Mouse (Mus musculus): ENCODE measurements at regions not wholly inside any gene's neighbourhood (a gene's known extent, or its start where the extent isn't known, plus 50 kb on each side); places are given as distances from the start of the nearest gene placed in this dataset.

DNA sequence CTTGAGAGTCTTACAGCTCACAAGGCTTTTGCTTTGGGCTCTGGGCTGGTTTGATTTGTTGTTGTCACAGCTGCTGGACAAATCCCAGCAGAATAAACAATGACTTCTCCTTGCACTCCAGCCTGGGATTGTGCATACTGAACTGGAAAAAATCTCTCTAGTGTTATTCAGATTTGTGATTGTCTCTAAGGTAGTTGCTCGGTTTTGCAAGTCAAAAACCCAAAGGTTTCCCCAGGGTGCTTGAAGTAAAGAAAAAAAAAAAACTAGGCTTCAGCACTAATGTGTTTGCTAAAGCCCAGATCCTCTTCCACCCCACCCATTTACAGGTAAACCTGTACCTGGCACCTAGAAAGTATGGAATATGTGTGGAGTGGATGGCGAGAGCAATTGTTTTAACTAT, 149.5 kb upstream of the Spef2 start:
- CTCF ChIA-PET = no interaction called here

GRCm38 (mm10) chr15:9893146-9893545, 144.5 kb upstream of the Spef2 start:
- CTCF ChIA-PET = no interaction called here

- CTCF ChIA-PET = no interaction called here
Observed at GRCm38 (mm10) chr15:9892208-9892607, 143.5 kb upstream of the Spef2 start.

DNA sequence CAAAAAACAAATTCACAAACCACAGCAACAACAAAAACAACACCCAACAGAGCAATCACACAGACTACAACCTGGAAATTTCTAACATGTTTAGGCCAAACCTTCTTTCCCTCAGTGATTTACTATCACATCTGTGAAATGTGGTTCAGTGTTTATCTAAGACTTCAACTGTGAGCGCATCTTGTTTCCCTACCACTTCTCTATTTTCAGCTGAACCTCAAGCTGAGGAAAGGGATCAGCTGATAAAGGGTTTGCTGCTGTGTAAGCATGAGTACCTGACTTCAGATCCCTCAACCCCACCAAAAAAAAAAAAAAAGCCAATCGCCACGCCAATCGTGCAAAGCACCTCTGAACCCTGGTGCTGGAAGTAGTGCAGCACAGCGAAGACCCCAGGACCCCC, 142.8 kb upstream of the Spef2 start:
- CTCF ChIA-PET = no interaction called here

GRCm38 (mm10) chr15:9875776-9876175, 127.1 kb upstream of the Spef2 start:
- CTCF ChIA-PET = no interaction called here

- CTCF ChIA-PET = no interaction called here
Observed at GRCm38 (mm10) chr15:9870126-9870525, 121.5 kb upstream of the Spef2 start.

GRCm38 (mm10) chr15:9864778-9865177, 116.1 kb upstream of the Spef2 start:
- CTCF ChIA-PET = interaction anchor here (0.5 kb wide), 1 partner anchor 143 kb away, joined by 5 read pairs; no protein-coding TSS in a partner anchor

- CTCF ChIA-PET = no interaction called here
Observed at GRCm38 (mm10) chr15:9861825-9862224, 113.2 kb upstream of the Spef2 start.

GRCm38 (mm10) chr15:9839681-9840080, 91.0 kb upstream of the Spef2 start:
- CTCF ChIA-PET = no interaction called here

- CTCF ChIA-PET = no interaction called here
Observed at GRCm38 (mm10) chr15:9835096-9835495, 86.4 kb upstream of the Spef2 start.

GRCm38 (mm10) chr15:9804469-9804868, 55.8 kb upstream of the Spef2 start:
- CTCF ChIA-PET = no interaction called here

All from spleen, embryonic (tissue).